Mouse (Mus musculus) heart, adult 18-20 months (tissue): ENCODE measurements around the gene Esp1. TPM values are rescaled to one million over a fixed set of nuclear protein-coding genes. Genes with fewer than 3 reads are reported as not detected.
"Not testable (repeated sequence)": the region's sequence is repeated elsewhere in the genome, so short reads cannot be mapped to it uniquely, and the experiment has no call there.

Experiments
- DNase-seq, 2 experiments: peaks; one replicate each; pipeline ENCODE4 v3.0.0; 2021 to 2022; ENCODE audit warnings: mixed read lengths in 1 of 2
- long read RNA-seq, 2 experiments: library from polyadenylated mRNA; stranded (forward); transcript quantifications; one replicate each; pipeline ENCODE4 v2.0.0; 2021
- total RNA-seq, 2 experiments: library from RNA; stranded (reverse); gene quantifications; 2 replicates each; pipeline ENCODE4 v1.2.3; 2021

The Esp1 gene
- total RNA-seq: not detected
- long read RNA-seq, experiment 1: 0 reads
- long read RNA-seq, experiment 2: 0 reads

GRCm38 (mm10) chr17:40726820-40727219, at the start of gene Esp1:
Gene Esp1, plus strand, starts transcription at chr17:40727120.
- no peak for DNase-seq

- no peak for DNase-seq
These were observed 10.6 kb upstream of the Esp1 start for GRCm38 (mm10) chr17:40716273-40716672.

- DNase-seq: not testable (repeated sequence)
These were observed 9.9 kb upstream of the Esp1 start for GRCm38 (mm10) chr17:40717055-40717454.

GRCm38 (mm10) chr17:40731296-40731695, 4.4 kb downstream of the Esp1 start:
- DNase-seq: no peak

- DNase-seq: no peak
These were observed 4.8 kb downstream of the Esp1 start for GRCm38 (mm10) chr17:40731724-40732123.

GRCm38 (mm10) chr17:40763662-40764061, 36.7 kb downstream of the Esp1 start:
- no peak for DNase-seq

GRCm38 (mm10) chr17:40767120-40767519, 40.2 kb downstream of the Esp1 start:
- DNase-seq: no peak

Other genes with a start within 250 kb of the Esp1 start
- gene Esp8, start 207.1 kb upstream of the Esp1 start, total RNA-seq: not detected
- not detected for gene Esp6, start 165.6 kb upstream of the Esp1 start, total RNA-seq
- not detected for gene Esp4, start 128.5 kb upstream of the Esp1 start, total RNA-seq
- gene Esp3, start 95.0 kb upstream of the Esp1 start, total RNA-seq: not detected
- not detected for gene Crisp2, start 79.9 kb downstream of the Esp1 start, total RNA-seq
- not detected for gene Rhag, start 84.0 kb downstream of the Esp1 start, total RNA-seq
- gene 9130008F23Rik, start 153.4 kb downstream of the Esp1 start, total RNA-seq: under 1 TPM; 0.26 to 0.52 TPM
- gene Glyatl3, start 187.2 kb downstream of the Esp1 start, total RNA-seq: not detected
- 100 to 1,000 TPM; 148 to 177 TPM for gene Mut, start 207.6 kb downstream of the Esp1 start, total RNA-seq
- 1 to 10 TPM; 5.7 to 6.6 TPM for gene Cenpq, start 207.9 kb downstream of the Esp1 start, total RNA-seq